Mouse (Mus musculus): Measurements from ENCODE around the gene Lins1. TPM values are rescaled to one million over a fixed set of nuclear protein-coding genes. Genes with fewer than 3 reads are reported as not detected.
A peak's percentile ranks its signal among the peaks of the same experiment; 100 is the strongest.

The Lins1 gene
- 20.6 and 21.8 TPM in 2 replicates for polyA plus RNA-seq (2015; fragmentation: Nextera tagmentation; extraction: Ambion mirVana)

- Histone ChIP-seq H3K9me3 (replicated peaks; ENCODE audit: control insufficient read depth, low read length, poor library complexity, severe bottlenecking) (no peaks in the 10 kb centered on the region), H3K27me3 (ENCODE audit: control insufficient read depth, insufficient read depth, low read depth, low read length) (no peaks in the 10 kb centered on the region), H3K27ac (ENCODE audit: low read length) (peak within 1 kb of the TSS; percentile 97), H3K4me1 (ENCODE audit: control insufficient read depth, insufficient read depth, low read length) (peaks cover 19% of the 10 kb centered on the region), H3K4me2 (ENCODE audit: low read length) (peak within 1 kb of the TSS; percentile 98), H3K9ac (ENCODE audit: low read depth, low read length) (peak within 1 kb of the TSS; percentile 92), H3K4me3 (ENCODE audit: low read depth, low read length) (peak within 1 kb of the TSS; percentile 79), H3K36me3 (ENCODE audit: control insufficient read depth, insufficient read depth, low read length) (no peaks in the 10 kb centered on the region)
- under 1% methylated on average over 49 of the region's 52 CpGs for WGBS
- peak; percentile 99 for ATAC-seq
Measured at GRCm38 (mm10) chr7:66689620-66690360, at the start of gene Lins1. TSS of gene Lins1 (plus strand) at chr7:66689889.

DNA sequence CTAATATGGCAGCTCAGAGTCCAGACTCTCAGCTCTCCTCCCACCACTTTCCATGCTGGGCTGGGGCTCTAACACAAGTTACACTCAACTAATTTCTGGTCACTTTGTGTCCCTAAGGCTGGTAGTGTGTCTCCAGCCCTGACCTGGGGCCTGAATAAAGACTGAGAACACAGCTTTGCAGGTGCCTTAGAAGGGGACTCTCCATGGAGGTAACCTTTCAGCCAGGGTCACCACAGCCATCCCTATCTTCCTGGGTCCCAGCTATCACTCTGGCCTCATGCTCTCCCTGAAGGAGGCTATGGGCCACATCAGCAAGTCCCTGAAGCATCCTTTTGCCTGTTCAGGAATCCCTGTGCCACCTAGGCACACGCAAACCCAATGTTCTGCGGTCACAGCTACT lies 44.0 kb upstream of the Lins1 start:
- H3K4me3 ChIP-seq (ENCODE audit: low read depth, low read length): no peak overlapping the region
- no peaks in the 10 kb centered on the region; the same call in 1 of the 2 replicates for H3K36me3 ChIP-seq (ENCODE audit: control insufficient read depth, insufficient read depth, low read length)
- H3K4me1 ChIP-seq (ENCODE audit: control insufficient read depth, insufficient read depth, low read length): no peaks in the 10 kb centered on the region
- H3K4me2 ChIP-seq (ENCODE audit: low read length): no peak overlapping the region
- H3K9ac ChIP-seq (ENCODE audit: low read depth, low read length): no peak overlapping the region
- no peak overlapping the region for H3K27ac ChIP-seq (ENCODE audit: low read length)
- ATAC-seq: no peak
- 98% methylated on average over 2 of the region's 2 CpGs for WGBS
- H3K9me3 ChIP-seq (replicated peaks; ENCODE audit: control insufficient read depth, low read length, poor library complexity, severe bottlenecking): no peaks in the 10 kb centered on the region
- H3K27me3 ChIP-seq (ENCODE audit: control insufficient read depth, insufficient read depth, low read depth, low read length): no peaks in the 10 kb centered on the region

GRCm38 (mm10) chr7:66649181-66649580 lies 40.5 kb upstream of the Lins1 start:
- Histone ChIP-seq H3K27me3 (ENCODE audit: control insufficient read depth, insufficient read depth, low read depth, low read length) (no peaks in the 10 kb centered on the region), H3K36me3 (ENCODE audit: control insufficient read depth, insufficient read depth, low read length) (no peaks in the 10 kb centered on the region; the same call in 1 of the 2 replicates), H3K4me1 (ENCODE audit: control insufficient read depth, insufficient read depth, low read length) (no peaks in the 10 kb centered on the region), H3K9me3 (replicated peaks; ENCODE audit: control insufficient read depth, low read length, poor library complexity, severe bottlenecking) (no peaks in the 10 kb centered on the region), H3K4me2 (ENCODE audit: low read length) (no peak overlapping the region), H3K27ac (ENCODE audit: low read length) (no peak overlapping the region), H3K9ac (ENCODE audit: low read depth, low read length) (no peak overlapping the region), H3K4me3 (ENCODE audit: low read depth, low read length) (no peak overlapping the region)
- WGBS: 92% methylated on average over 2 of the region's 2 CpGs
- ATAC-seq: no peak

GRCm38 (mm10) chr7:66650883-66651282 lies 38.8 kb upstream of the Lins1 start:
- Histone ChIP-seq H3K9me3 (replicated peaks; ENCODE audit: control insufficient read depth, low read length, poor library complexity, severe bottlenecking) (no peaks in the 10 kb centered on the region), H3K9ac (ENCODE audit: low read depth, low read length) (no peak overlapping the region), H3K4me3 (ENCODE audit: low read depth, low read length) (no peak overlapping the region), H3K27me3 (ENCODE audit: control insufficient read depth, insufficient read depth, low read depth, low read length) (no peaks in the 10 kb centered on the region), H3K36me3 (ENCODE audit: control insufficient read depth, insufficient read depth, low read length) (no peaks in the 10 kb centered on the region; the same call in none of the 2 replicates), H3K4me1 (ENCODE audit: control insufficient read depth, insufficient read depth, low read length) (no peaks in the 10 kb centered on the region), H3K27ac (ENCODE audit: low read length) (no peak overlapping the region), H3K4me2 (ENCODE audit: low read length) (no peak overlapping the region)
- 69% methylated on average over 5 of the region's 5 CpGs for WGBS
- ATAC-seq: 0 out of 2 replicates have a peak, but pooled peaks have one; percentile 36

DNA sequence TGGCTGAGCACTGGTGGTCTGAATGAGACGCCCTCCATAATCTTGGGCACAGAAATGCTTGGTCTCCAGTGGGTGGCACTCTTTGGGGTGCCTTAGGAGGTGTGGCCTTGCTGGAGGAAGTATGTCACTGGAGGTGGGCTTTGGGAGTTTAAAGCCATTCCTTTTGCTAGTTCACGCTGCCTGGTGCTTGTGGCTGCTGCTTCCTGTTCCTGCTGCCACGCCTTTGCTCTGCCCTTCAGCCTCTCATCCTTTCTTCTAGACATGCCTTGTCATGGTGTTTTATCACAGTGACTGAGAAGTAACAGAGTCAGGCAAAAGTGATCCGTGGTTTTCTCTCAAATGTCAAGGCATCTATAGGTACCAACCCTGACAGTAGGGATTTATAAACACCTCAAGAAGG lies 37.5 kb upstream of the Lins1 start:
- Histone ChIP-seq H3K4me3 (ENCODE audit: low read depth, low read length) (no peak overlapping the region), H3K9me3 (replicated peaks; ENCODE audit: control insufficient read depth, low read length, poor library complexity, severe bottlenecking) (no peaks in the 10 kb centered on the region), H3K4me1 (ENCODE audit: control insufficient read depth, insufficient read depth, low read length) (no peaks in the 10 kb centered on the region), H3K9ac (ENCODE audit: low read depth, low read length) (no peak overlapping the region), H3K36me3 (ENCODE audit: control insufficient read depth, insufficient read depth, low read length) (no peaks in the 10 kb centered on the region; the same call in none of the 2 replicates), H3K27me3 (ENCODE audit: control insufficient read depth, insufficient read depth, low read depth, low read length) (no peaks in the 10 kb centered on the region), H3K4me2 (ENCODE audit: low read length) (no peak overlapping the region), H3K27ac (ENCODE audit: low read length) (no peak overlapping the region)
- ATAC-seq: no peak
- 95% methylated on average over 4 of the region's 4 CpGs for WGBS

- Histone ChIP-seq H3K9me3 (replicated peaks; ENCODE audit: control insufficient read depth, low read length, poor library complexity, severe bottlenecking) (no peaks in the 10 kb centered on the region), H3K4me3 (ENCODE audit: low read depth, low read length) (no peak overlapping the region), H3K9ac (ENCODE audit: low read depth, low read length) (no peak overlapping the region), H3K36me3 (ENCODE audit: control insufficient read depth, insufficient read depth, low read length) (peaks cover under 1% of the 10 kb centered on the region), H3K27ac (ENCODE audit: low read length) (no peak overlapping the region), H3K27me3 (ENCODE audit: control insufficient read depth, insufficient read depth, low read depth, low read length) (no peaks in the 10 kb centered on the region), H3K4me2 (ENCODE audit: low read length) (no peak overlapping the region), H3K4me1 (ENCODE audit: control insufficient read depth, insufficient read depth, low read length) (no peaks in the 10 kb centered on the region)
- no peak for ATAC-seq
- WGBS: 91% methylated on average over 9 of the region's 9 CpGs
Measured at GRCm38 (mm10) chr7:66653596-66653995, 36.1 kb upstream of the Lins1 start.

DNA sequence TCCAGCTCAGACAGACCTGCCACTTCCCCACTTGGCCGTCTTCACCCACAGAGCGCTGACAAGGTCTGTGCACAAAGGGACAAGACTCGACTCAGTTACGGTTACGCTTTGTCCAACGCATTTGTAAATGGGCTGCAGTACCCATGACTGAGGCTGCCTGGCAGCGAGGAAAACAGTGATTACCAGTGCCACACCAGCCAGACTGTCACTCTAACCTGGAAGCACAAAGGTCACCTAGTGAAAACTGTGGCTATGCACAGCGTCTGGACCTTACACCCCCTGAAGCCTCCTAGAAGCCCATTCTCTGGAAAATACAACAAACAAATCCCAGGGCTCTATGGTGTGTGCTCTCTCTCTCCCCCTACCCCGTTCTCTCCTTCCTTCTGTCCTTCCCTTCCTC lies 34.2 kb upstream of the Lins1 start:
- 80% methylated on average over 9 of the region's 9 CpGs for WGBS
- no peak for ATAC-seq
- no peaks in the 10 kb centered on the region for H3K27me3 ChIP-seq (ENCODE audit: control insufficient read depth, insufficient read depth, low read depth, low read length)

GRCm38 (mm10) chr7:66660291-66660690 lies 29.4 kb upstream of the Lins1 start:
- Histone ChIP-seq H3K36me3 (ENCODE audit: control insufficient read depth, insufficient read depth, low read length) (peaks cover 5% of the 10 kb centered on the region; the same call in 1 of the 2 replicates), H3K9ac (ENCODE audit: low read depth, low read length) (no peak overlapping the region), H3K4me2 (ENCODE audit: low read length) (no peak overlapping the region), H3K27me3 (ENCODE audit: control insufficient read depth, insufficient read depth, low read depth, low read length) (no peaks in the 10 kb centered on the region), H3K4me3 (ENCODE audit: low read depth, low read length) (no peak overlapping the region), H3K4me1 (ENCODE audit: control insufficient read depth, insufficient read depth, low read length) (no peaks in the 10 kb centered on the region), H3K27ac (ENCODE audit: low read length) (no peak overlapping the region), H3K9me3 (replicated peaks; ENCODE audit: control insufficient read depth, low read length, poor library complexity, severe bottlenecking) (no peaks in the 10 kb centered on the region)
- 78% methylated on average over 7 of the region's 7 CpGs for WGBS
- no peak for ATAC-seq

More for the DNA sequence above, 34.2 kb upstream of the Lins1 start:
- Histone ChIP-seq H3K4me1 (ENCODE audit: control insufficient read depth, insufficient read depth, low read length) (no peaks in the 10 kb centered on the region), H3K4me2 (ENCODE audit: low read length) (no peak overlapping the region), H3K36me3 (ENCODE audit: control insufficient read depth, insufficient read depth, low read length) (peaks cover 5% of the 10 kb centered on the region), H3K9me3 (replicated peaks; ENCODE audit: control insufficient read depth, low read length, poor library complexity, severe bottlenecking) (no peaks in the 10 kb centered on the region), H3K9ac (ENCODE audit: low read depth, low read length) (no peak overlapping the region), H3K27ac (ENCODE audit: low read length) (no peak overlapping the region), H3K4me3 (ENCODE audit: low read depth, low read length) (no peak overlapping the region)

GRCm38 (mm10) chr7:66660972-66661371 lies 28.7 kb upstream of the Lins1 start:
- H3K9me3 ChIP-seq (replicated peaks; ENCODE audit: control insufficient read depth, low read length, poor library complexity, severe bottlenecking): no peaks in the 10 kb centered on the region
- no peaks in the 10 kb centered on the region for H3K27me3 ChIP-seq (ENCODE audit: control insufficient read depth, insufficient read depth, low read depth, low read length)
- no peak overlapping the region for H3K27ac ChIP-seq (ENCODE audit: low read length)
- 87% methylated on average over 8 of the region's 8 CpGs for WGBS
- H3K4me1 ChIP-seq (ENCODE audit: control insufficient read depth, insufficient read depth, low read length): no peaks in the 10 kb centered on the region
- H3K4me3 ChIP-seq (ENCODE audit: low read depth, low read length): no peak overlapping the region
- no peak overlapping the region for H3K9ac ChIP-seq (ENCODE audit: low read depth, low read length)
- H3K36me3 ChIP-seq (ENCODE audit: control insufficient read depth, insufficient read depth, low read length): peaks cover 5% of the 10 kb centered on the region; the same call in 1 of the 2 replicates
- ATAC-seq: 0 out of 2 replicates have a peak, but pooled peaks have one; percentile 21
- no peak overlapping the region for H3K4me2 ChIP-seq (ENCODE audit: low read length)

All from midbrain, embryonic 16.5 days (tissue).